Mouse (Mus musculus) lung, embryonic 16.5 days (tissue): ENCODE measurements around the gene Myzap. TPM values are rescaled to one million over a fixed set of nuclear protein-coding genes. Genes with fewer than 3 reads are reported as not detected.
A peak's percentile ranks its signal among the peaks of the same experiment; 100 is the strongest.

ENCODE experiments used
- ATAC-seq: fragments of 200-750 bp; cut with Nextera tagmentation; 2 replicates; pipeline ENCODE4 v1.8.0; 2017; ENCODE audit warnings: low read depth, mild to moderate bottlenecking, moderate library complexity
- H3K27ac ChIP-seq: fragments of 300-500 bp; sonication (generic); 2 replicates; pipeline ENCODE4 v1.5.1; 2014; ENCODE audit warnings: mild to moderate bottlenecking, control low read depth, low read length
- H3K27me3 ChIP-seq: fragments of 300-500 bp; sonication (generic); 2 replicates; pipeline ENCODE4 v1.6.1; 2014; ENCODE audit warnings: low read depth, low read length, mixed read lengths; ENCODE audit not compliant: control insufficient read depth, insufficient read depth
- H3K36me3 ChIP-seq: fragments of 300-500 bp; sonication (generic); 2 replicates; pipeline ENCODE4 v1.6.1; 2014; ENCODE audit warnings: low read length; ENCODE audit not compliant: control insufficient read depth, insufficient read depth
- H3K4me1 ChIP-seq: fragments of 300-500 bp; sonication (generic); replicated peaks from 2 replicates; pipeline ENCODE4 v1.6.1; 2014; ENCODE audit warnings: low read length, mixed read lengths; ENCODE audit not compliant: control insufficient read depth, insufficient read depth
- H3K4me2 ChIP-seq: fragments of 300-500 bp; sonication (generic); 2 replicates; pipeline ENCODE4 v1.6.1; 2014; ENCODE audit warnings: low read depth, low read length, control low read depth
- H3K4me3 ChIP-seq: fragments of 300-500 bp; sonication (generic); 2 replicates; pipeline ENCODE4 v1.5.1; 2014; ENCODE audit warnings: mild to moderate bottlenecking, low read length, control low read depth
- H3K9ac ChIP-seq: fragments of 300-500 bp; sonication (generic); 2 replicates; pipeline ENCODE4 v1.6.1; 2014; ENCODE audit warnings: low read length, control low read depth
- H3K9me3 ChIP-seq: fragments of 300-500 bp; sonication (generic); 2 replicates; pipeline ENCODE4 v1.6.1; 2016; ENCODE audit warnings: low read length; ENCODE audit not compliant: control insufficient read depth
- WGBS: fragments of 180-500 bp; shearing (Covaris S2); extraction: QIAGEN DNeasy Blood & Tissue Kit; methylation state at CpG from one replicate; pipeline ENCODE4 v1.1.7; 2014; 5-methylcytosine and 5-hydroxymethylcytosine counted together
- polyA plus RNA-seq: library from polyadenylated mRNA; unstranded; fragments of >200 nt; fragmentation: Nextera tagmentation; extraction: Ambion mirVana; gene quantifications from 2 replicates; pipeline ENCODE4 v1.2.1, GENCODE M21; 2015

Gene Myzap
- polyA plus RNA-seq, 1 experiment from 2014 or later: 66.7 TPM

DNA sequence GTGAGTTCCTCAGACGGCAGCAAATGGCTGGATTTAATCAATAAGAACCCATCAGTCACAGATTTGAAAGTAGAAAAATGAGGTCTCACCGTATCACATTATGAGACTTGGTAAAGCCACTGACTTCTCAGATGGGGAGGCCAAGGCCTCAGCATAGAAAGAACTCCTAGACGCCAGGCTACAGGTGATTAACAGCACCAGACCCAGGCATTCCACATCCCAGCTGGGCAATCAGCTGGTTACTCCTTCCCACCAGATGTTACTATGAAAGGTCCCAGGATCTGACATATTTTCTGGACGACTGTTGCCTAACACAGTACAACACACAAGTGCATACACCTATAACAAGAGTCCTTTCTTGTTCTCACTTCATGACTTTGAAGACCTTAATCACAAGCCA, 78.6 kb downstream of the Myzap start:
- no peaks in the 10 kb centered on the region for H3K9me3 ChIP-seq
- H3K4me3 ChIP-seq: no peak overlapping the region
- no peak overlapping the region for H3K9ac ChIP-seq
- no peak for ATAC-seq
- no peaks in the 10 kb centered on the region for H3K4me1 ChIP-seq
- H3K27me3 ChIP-seq: no peaks in the 10 kb centered on the region
- no peak overlapping the region for H3K27ac ChIP-seq
- WGBS: 65% methylated on average over 4 of the region's 4 CpGs
- H3K4me2 ChIP-seq: no peak overlapping the region
- no peaks in the 10 kb centered on the region for H3K36me3 ChIP-seq

DNA sequence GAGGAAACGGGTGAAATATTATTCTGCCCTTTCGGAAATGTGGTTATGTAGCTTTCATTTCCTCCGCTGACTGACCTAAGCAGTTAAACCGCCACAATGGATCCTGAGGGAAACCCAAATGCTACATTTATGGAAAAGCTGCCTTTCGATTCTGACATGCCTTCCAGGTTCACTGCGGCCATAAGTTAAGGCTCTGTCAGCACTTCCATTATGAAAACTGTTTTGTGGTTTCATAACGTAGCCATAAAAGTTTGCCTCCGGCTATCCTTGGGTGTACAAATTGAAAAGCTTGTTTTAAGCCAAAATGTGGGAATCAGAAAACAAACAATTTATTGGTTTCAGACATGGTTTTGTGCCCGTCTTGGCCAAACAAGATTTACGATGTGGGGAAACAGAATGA, 79.3 kb downstream of the Myzap start:
- H3K4me3 ChIP-seq: no peak overlapping the region
- H3K27ac ChIP-seq: no peak overlapping the region
- no peak overlapping the region for H3K4me2 ChIP-seq
- no peaks in the 10 kb centered on the region for H3K9me3 ChIP-seq
- 62% methylated on average over 10 of the region's 10 CpGs for WGBS
- H3K27me3 ChIP-seq: no peaks in the 10 kb centered on the region
- H3K36me3 ChIP-seq: no peaks in the 10 kb centered on the region
- H3K4me1 ChIP-seq: no peaks in the 10 kb centered on the region
- ATAC-seq: no peak
- no peak overlapping the region for H3K9ac ChIP-seq

DNA sequence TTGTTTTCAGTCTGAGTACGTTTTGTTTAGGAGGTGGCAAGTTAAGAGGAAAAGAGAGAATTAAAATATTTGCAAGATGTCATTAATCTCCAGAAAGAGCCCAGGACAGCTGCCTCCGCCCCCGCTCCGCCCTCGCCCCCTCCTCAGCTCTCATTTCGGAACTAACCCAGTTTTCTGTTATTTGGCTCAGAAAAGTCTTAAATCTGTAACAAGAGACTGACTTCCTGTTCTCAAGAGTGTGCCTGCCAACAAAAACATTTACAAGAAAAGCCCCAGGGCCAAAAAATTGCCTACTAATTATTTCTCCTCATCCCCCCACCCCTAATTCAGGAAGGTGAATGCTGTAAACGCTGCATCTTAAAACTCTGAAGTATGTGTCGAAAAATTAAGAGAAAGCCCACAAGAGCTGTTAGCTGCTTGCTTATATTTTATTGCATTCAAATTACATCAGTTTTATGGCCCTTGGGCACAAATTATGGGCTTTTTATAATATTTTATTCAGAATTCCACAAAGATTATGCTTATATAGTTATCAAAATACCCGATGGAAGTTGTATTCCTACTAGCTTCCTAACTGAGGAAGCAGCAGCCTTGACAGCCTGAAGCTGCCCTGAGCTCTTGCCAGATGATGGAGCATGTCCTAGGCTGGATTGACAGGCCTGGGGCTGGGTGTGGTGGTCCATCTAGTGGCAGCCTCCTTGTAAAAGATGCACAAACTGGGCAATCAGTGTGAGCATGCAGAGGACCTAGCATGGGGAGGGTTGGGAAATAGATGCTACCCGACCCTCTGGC, 93.6 kb downstream of the Myzap start:
- peak; percentile 65; the same call in 1 of the 2 replicates for ATAC-seq
- Histone ChIP-seq H3K36me3 (no peaks in the 10 kb centered on the region; the same call in 1 of the 2 replicates), H3K27ac (no peak overlapping the region), H3K4me2 (no peak overlapping the region), H3K27me3 (no peaks in the 10 kb centered on the region), H3K9me3 (no peaks in the 10 kb centered on the region), H3K9ac (no peak overlapping the region), H3K4me3 (no peak overlapping the region), H3K4me1 (peaks cover 4% of the 10 kb centered on the region)
- WGBS: 45% methylated on average over 10 of the region's 10 CpGs

DNA sequence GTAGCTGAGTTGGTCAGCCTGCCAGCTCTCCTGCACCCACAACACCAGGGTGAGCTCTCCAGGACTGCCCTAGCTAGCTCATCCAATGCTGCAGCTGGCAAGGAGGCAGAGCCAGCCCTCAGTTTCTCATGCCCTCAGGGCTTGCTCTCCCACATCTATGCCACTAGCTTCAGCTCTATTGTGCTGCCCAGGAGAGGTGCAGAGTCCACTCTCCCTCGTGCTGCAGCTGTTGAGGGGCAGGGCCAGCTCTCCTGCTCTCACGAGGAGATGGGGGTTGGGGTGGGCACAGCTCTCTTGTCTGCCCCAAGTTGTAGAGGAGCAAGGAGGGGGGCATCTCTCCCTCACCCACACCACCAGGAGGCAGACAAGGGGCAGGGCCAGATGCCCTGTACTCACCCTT, 95.5 kb downstream of the Myzap start:
- Histone ChIP-seq H3K4me1 (peaks cover 4% of the 10 kb centered on the region), H3K27me3 (no peaks in the 10 kb centered on the region), H3K4me3 (no peak overlapping the region), H3K27ac (no peak overlapping the region), H3K9me3 (no peaks in the 10 kb centered on the region), H3K36me3 (no peaks in the 10 kb centered on the region; the same call in 1 of the 2 replicates), H3K9ac (no peak overlapping the region), H3K4me2 (no peak overlapping the region)
- WGBS: 24% methylated on average over 2 of the region's 2 CpGs
- no peak for ATAC-seq

DNA sequence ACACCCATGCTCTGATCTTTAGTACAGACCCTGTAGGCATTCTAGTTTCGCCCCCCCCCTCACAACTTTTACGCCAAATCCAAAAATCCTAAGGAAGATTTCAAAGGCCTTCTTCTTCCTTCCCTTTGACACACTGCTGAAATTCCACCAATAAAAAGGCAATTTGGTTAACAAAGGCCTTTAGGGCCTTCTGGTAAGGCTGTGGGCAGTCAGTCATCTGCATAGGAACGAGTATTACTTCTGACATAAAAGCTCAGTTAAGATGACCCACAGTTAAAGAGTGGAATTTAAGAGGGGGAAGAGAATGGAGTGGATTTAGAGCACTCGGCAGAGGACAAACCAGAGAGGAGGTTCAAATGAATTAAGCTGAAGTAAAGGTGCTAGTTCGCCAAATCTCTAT, 98.4 kb downstream of the Myzap start:
- no peak overlapping the region for H3K9ac ChIP-seq
- ATAC-seq: no peak
- no peaks in the 10 kb centered on the region for H3K27me3 ChIP-seq
- no peak overlapping the region for H3K4me3 ChIP-seq
- H3K9me3 ChIP-seq: no peaks in the 10 kb centered on the region
- H3K4me2 ChIP-seq: no peak overlapping the region
- H3K36me3 ChIP-seq: no peaks in the 10 kb centered on the region
- no peak overlapping the region for H3K27ac ChIP-seq
- WGBS: 75% methylated on average over 5 of the region's 5 CpGs
- no peaks in the 10 kb centered on the region; the same call in 1 of the 2 replicates for H3K4me1 ChIP-seq

DNA sequence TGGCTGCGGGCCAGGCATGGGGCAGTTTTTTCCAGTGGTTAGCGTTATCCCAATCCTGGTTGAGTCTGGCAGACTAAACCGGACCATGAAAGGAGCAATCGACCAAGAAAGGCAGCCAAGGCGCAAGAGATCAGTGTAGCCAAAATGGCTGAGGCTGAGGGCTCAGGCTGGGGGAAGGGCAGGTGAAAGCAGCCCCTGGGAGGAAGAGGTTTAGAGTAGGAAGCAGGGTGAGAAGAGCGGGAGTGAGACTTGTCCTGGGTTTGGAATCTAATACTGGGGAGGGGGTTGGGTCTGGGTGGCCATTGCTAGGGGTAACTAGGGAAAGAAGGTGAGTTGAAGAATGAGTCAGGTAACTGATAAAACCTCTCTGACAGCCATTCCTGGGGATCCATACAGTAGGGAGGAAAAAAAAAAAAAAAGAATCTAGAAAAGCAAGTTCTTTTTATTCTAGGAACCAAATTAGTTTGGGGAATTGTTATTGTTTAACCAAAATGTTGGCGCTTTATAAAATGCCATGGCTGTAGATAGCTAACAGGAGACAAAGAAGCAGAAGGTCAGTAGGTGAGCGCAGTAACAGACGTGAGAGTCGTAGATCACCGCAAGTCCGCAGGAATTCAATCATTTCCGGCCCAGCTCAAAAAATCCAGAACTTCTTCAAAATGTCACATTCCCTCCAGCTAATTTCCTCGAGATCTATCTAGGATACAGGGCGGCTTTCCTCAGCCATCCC, 99.7 kb downstream of the Myzap start:
- WGBS: 57% methylated on average over 15 of the region's 15 CpGs
- Histone ChIP-seq H3K4me3 (no peak overlapping the region), H3K27me3 (no peaks in the 10 kb centered on the region), H3K4me2 (no peak overlapping the region), H3K9ac (no peak overlapping the region), H3K9me3 (no peaks in the 10 kb centered on the region), H3K36me3 (no peaks in the 10 kb centered on the region), H3K27ac (no peak overlapping the region), H3K4me1 (no peaks in the 10 kb centered on the region)
- ATAC-seq: no peak

DNA sequence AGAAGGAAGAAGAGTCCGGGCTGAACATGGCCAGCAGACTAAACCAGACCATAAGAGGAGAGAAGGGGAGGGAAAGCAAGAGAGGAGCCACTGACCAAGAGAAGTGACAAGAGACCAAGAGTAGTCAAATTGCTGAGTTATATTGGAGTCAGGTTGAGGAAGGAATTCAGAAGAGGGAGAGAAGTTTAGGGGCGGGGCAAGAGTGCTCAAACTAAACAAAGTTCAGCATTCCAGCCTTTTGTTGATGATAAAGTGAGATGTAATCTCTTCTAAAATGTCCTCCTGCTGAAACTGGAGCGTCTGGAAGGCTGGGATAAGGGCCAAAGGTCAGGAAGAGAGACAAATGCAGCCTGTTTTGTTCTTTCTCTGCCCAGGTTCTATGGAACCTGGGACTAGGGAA, 102.1 kb downstream of the Myzap start:
- peaks cover 2% of the 10 kb centered on the region; the same call in 1 of the 2 replicates for H3K4me1 ChIP-seq
- H3K4me2 ChIP-seq: no peak overlapping the region
- no peaks in the 10 kb centered on the region for H3K36me3 ChIP-seq
- H3K9ac ChIP-seq: no peak overlapping the region
- WGBS: 22% methylated on average over 3 of the region's 3 CpGs
- no peaks in the 10 kb centered on the region for H3K27me3 ChIP-seq
- H3K27ac ChIP-seq: no peak overlapping the region
- no peak overlapping the region for H3K4me3 ChIP-seq
- ATAC-seq: no peak
- no peaks in the 10 kb centered on the region for H3K9me3 ChIP-seq

DNA sequence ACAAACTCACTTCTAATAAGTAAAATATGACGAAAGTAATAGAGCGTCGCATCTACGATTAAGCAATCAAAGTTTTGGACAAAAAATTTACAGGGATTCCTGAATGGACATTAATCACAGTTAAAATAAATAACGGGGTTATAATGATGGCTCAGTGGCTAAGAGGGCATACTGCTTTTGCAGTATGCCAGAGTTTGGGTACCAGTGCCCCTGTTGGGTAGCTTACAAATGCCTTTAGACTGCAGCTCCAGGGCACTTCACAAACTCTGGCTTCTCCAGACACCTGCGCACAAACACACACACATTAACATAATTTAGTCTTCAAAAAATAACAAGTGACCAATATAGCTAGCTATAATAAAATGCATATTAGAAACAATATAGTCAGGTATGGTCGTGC, 106.0 kb downstream of the Myzap start:
- Histone ChIP-seq H3K9ac (peak overlapping the region; percentile 100), H3K4me2 (peak overlapping the region; percentile 43), H3K4me3 (peak overlapping the region; percentile 91), H3K27ac (no peak overlapping the region), H3K9me3 (no peaks in the 10 kb centered on the region), H3K36me3 (peaks cover 23% of the 10 kb centered on the region), H3K4me1 (peaks cover 9% of the 10 kb centered on the region), H3K27me3 (no peaks in the 10 kb centered on the region)
- ATAC-seq: no peak
- 35% methylated on average over 7 of the region's 7 CpGs for WGBS

DNA sequence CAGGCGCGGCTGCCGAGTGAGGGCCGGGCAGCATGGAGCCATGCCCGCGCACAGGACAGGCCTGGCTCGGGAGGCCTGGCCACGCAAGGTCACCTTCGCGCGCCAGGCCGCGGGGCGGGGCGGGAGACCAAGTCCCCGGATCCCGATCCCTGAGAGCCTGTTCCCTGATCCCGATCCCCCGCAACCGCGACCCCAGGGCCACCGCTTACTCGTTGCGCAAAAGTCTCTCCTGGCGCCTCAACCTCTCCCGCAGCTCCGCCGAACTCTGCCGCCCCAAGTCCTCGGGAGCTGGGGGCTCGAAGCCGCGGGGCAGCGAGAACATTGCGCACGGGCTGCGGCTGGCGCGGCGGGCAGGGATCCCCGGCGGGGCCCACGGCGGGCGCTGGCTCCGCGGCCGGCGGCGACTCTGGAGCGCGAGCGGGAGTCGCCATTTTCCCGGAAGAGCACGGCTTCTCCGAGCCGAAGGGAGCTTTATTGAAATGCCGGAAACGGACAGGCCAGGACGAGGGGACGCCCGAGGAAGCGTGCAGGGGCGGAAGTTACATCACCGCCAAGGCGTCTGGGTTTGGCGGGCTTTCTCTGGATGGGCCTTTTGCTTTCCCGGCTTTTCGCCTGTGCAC, 106.6 kb downstream of the Myzap start, which contains the start of gene Polr2m:
Gene Polr2m, minus strand, starts transcription at position 461 of the 620 bp plus-strand sequence.
- peak; percentile 98 for ATAC-seq
- H3K4me2 ChIP-seq: peak within 1 kb of the TSS; percentile 54
- whole genome bisulfite sequencing: under 1% methylated on average over 63 of the region's 70 CpGs

More for the DNA sequence above, 106.6 kb downstream of the Myzap start, which contains the start of gene Polr2m:
- peak within 1 kb of the TSS; percentile 91 for H3K4me3 ChIP-seq
- peaks cover 9% of the 10 kb centered on the region for H3K4me1 ChIP-seq
- H3K27me3 ChIP-seq: no peaks in the 10 kb centered on the region
- H3K9ac ChIP-seq: peak within 1 kb of the TSS; percentile 100
- H3K36me3 ChIP-seq: peaks cover 28% of the 10 kb centered on the region
- H3K27ac ChIP-seq: peak within 1 kb of the TSS; percentile 90
- no peaks in the 10 kb centered on the region for H3K9me3 ChIP-seq
